Mouse (Mus musculus) cerebellum, adult 9-11 months (tissue): Measurements from ENCODE around the gene Wscd1.

ENCODE experiments used
- DNase-seq: peaks from one replicate; pipeline ENCODE4 v3.0.0; 2022

The Wscd1 gene

DNA sequence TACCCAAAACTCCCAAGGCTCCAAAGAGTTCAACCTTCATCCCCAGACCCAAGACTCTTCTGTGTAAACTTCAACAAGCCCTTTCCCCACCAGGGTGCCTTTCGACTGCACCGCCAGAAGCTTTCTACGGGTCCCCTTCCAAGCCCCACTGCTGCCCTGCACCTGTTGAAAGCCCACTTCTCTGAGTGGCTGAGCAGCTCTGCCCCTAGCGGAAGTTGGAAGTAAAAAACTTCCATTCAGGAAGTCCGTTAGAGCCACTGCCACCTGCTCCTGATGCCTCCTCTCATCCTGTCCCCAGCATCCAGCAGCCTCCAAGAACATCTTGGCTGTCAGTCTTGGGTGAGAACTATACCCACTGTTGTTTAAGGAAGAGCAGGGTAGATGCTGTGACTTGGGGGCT lies at the start of gene Wscd1:
TSS of gene Wscd1 (plus strand) at position 250 of the 400 bp plus-strand sequence.
- DNase-seq, result peak; percentile 68

DNA sequence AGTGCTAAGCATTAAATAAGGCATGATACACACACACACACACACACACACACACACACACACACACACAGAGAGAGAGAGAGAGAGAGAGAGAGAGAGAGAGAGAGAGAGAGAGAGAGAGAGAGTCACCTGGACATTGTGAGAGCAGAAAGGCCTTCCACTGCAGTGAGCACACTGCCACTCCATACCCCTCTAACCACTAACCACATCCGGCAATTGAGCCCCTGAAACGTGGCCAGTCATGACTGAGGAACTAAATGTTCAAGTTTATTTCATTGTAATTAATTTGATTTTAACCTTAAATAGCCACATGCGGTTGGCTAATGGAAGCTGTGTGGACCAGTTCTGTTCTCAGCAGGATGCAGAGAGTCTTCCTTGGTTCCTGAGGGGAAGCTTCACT lies 21.7 kb upstream of the Wscd1 start:
- DNase-seq, result no peak

DNA sequence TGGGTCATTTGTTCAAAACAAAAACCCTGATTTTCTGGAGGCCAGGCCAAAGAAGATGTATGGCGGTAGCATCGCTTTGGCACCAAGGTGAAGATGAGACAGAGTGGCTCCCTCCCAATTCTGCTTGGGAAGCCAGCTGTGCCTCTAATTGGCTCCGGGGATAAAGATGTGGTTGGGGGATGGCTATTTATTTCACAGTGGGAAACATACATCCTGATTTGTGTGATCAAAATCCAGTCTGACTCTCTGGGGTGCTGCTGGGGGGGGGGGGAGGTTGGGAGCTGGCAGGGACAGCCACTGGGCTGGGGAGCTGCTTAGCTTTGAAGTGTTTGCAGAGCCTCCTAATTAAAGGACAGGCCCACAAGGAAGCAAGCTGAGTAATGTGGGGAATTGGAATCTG lies 20.4 kb upstream of the Wscd1 start:
- no peak for DNase-seq

DNA sequence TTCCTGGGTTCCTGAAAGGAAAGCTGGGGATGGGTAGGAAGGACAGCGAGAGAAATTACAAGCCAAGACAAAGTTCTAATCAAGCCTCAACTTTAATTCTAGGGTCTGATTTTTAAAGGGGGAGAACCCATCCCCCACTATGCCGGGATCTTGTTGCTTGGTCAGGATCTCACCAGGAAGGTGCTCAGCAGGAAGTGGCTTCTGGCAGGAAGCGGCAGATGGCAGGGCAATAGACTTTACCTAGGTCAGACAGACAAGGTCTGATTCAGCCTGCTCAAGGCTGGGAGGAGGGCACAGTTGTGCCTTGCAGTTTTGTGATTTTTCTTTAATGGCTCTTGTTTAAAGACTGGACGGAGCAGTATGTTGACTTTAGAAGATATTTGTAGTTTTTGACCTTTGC lies 15.9 kb upstream of the Wscd1 start:
- no peak for DNase-seq

DNA sequence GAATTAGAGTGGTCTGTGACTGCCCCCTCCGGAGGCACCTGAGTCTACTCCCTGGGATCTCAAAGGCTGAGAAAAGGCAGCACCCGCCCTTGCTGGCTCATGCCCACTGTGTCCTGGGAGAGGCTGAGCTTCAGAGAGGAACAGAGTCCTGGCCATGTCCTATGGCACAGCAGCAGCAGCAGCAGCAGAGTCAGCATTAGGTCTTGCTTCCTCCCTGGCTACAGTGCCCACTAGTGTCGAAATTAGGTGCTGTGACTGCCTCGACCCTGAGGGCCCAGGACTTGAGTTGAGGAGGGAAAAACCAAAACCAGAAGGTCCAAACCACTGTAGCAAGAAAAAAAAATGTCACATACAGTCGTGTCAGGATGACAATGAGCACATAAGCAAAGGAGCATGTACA lies 12.6 kb upstream of the Wscd1 start:
- DNase-seq, result no peak

DNA sequence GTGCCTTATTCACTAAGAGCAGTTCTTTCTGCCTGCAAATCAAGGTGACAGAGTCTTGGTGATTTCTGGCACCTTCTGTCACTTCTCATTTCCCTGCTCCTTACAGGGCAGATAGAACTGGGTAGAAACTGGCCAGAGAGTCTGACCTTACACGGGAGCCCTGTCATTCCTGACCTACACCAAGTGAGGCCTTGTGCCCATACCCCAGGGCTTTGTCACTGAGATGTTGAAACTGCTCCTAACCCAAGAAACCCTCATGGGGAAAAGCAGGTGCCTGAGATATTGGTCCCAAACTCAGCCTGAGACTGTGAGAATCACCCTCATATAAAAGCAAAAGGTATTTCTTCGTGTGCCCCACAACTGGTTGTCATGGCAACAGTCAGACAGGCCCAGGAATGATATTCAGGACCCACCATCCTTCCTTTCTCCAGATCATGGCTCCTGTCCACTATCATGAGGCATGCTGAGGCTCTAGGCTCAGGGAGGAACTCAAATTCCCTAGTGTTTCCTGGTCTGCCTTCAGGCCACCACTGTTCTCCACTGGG lies 11.1 kb upstream of the Wscd1 start:
- DNase-seq, result no peak

DNA sequence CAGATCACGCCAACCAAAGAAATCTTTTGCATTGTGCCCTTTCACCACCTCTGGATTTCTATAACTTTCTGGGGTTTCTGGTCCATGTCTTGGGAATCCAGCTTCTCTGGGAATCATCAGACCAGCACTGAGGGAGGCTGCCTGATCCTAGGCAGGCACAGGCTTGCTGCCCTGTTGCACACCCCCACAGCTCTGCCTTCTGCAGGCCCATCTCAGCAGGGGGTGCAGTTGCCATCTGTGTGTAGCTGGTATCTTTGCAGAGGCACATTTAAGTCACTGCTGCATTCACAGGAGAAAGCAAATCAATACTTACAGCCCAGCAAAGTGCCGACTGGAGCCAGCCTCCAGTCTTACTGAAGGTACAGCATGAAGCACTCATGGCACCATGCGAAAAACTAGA lies 3.8 kb upstream of the Wscd1 start:
- peak; percentile 52 for DNase-seq

DNA sequence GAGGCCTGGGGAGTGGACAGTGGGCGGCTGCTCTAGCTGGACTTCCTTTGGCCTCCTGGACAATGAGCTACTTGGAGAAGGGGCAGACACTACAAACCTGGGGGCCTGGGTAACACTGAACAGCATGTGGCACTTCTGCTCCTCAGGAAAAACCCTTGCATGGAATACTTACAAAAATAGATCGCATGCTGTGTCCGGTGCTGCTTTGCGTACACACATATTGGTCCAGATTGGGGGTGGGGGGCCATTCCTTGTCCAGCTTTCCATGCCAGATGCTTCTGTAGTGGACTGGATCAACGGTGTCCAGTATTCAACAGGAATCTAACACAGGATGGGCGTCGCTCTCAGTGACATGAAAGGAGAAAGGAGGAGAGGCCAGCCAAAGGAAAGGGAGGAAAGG lies 2.0 kb upstream of the Wscd1 start:
- no peak for DNase-seq

DNA sequence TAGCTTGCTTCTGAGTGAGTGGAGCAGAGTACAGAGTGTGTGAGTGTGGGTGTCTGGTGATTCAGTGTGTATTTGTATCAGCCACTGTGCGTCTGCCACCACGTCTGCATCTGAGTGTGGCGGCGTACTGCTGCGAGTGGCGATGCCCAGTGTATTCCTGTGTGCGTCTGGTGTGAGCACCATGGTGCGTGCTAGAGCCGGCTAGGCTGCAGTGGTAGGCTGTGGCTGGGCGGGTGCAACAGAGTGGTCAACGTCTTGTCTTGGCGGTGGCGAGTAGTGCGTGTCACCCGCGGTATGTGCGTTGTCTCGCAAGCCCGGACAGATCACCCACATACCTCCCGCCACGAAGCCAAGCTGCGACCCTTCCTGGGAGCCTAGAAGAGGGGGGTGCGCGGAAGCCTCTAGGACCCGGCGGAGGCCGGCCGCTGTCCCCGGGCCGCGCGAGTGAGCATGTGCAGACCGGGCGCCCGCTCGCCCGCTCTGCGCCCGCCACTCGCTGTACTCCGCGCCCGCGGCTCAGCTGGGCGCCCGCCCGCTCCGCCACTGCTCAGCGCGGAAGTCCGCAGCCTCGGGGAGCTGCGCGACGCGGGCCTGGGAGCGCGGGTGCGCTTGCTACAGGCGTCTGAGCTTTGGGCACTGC lies 934 bp downstream of the Wscd1 start:
- peak; percentile 81 for DNase-seq

DNA sequence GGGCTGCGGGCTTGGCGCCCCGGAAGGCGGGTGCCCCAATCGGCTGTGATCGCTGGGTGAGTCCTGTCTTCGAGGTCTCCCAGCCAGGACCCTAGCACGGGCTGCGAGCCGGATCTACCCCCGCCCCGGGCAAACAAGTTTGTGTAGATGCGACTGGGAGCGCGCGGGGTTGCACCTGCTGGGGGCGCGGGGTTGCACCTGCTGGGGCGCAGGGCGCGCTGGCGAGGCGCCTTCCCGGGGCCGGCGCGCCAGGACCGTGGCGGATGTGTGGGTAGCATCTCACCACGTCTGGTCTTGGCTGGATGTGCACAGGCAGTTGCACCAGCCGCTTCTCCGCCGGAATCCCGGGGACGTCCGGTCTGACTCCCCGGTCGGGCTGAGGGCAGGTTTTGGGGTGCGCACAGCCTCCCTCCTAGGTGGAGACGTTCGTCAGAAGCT lies 1.5 kb downstream of the Wscd1 start:
- no peak for DNase-seq

DNA sequence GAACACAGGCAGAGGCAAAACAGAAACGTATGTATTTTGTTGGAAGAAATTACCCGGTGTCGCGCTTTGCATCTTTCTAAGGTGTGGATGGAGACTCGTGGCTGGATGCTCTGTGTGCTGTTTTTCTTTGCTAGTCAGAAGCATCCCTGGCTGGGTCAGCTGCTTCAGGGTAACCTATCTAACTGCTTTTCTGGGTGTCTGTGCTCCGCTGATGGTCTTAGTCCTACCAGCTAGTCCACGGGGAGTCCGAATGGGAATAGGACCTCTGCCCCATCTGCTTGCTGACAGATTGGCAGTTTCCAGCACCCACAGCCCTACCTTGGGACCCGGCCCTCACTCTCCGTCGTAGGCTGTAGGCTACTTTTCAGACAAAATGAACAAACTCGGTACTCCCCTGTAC lies 2.0 kb downstream of the Wscd1 start:
- DNase-seq, result peak; percentile 45

DNA sequence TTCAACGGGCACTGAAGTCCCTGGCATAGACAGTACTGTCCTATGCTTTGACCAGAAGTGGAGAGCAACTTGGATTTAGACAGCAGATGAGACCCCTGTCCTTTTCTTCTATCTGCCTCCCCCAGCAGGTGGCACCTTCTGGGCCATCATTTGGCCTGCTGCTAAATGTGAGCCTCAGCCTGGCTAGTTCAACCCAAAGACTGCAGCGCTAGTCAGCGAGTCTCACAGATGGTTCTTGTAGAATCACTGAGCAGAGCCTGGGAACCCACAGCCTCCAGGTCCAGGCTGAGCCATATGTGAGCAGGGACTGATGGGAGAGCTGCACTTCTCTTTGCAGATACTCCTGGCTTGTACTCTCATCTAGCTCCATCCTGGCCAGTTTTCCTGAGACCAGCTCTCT lies 2.9 kb downstream of the Wscd1 start:
- DNase-seq, result peak; percentile 71

DNA sequence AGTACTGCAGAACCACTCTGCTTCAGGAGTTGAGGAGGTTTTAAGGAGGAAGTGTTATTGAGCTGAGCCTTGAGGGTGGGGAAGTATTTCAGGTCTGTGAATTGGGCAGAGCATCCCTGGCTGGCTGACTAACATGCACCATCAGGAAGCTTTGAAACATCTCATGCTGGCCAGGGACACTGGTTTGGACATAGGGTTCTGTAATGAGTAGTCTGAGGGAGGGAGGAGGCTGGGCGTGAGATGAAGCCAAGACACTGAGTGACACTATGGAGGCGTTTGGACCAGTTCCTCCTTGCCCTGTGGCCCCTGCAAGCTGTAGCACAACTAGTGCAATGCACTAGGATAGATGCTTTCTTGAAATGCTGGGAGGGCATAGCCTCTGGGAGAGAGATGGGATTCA lies 5.4 kb downstream of the Wscd1 start:
- DNase-seq, result peak; percentile 62

DNA sequence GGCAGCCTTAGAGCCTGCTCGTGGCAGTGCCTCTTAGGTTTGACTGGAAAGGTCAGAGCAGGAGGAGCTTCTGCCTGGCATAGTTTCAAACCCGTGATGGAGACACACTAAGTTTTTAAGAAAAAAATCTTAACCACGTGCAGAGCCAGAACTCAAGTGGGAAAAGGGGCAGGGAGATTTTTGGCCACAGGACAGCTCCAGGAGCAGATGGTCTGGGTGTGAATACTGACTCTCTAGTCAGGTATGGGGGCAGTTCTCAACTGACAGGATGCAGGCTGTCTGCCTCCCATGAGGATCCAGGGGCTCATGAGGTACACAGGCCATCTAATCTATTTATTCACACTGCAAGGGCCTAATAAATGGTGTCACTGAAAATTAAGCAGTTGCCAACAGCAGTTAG lies 6.6 kb downstream of the Wscd1 start:
- DNase-seq, result peak; percentile 53

DNA sequence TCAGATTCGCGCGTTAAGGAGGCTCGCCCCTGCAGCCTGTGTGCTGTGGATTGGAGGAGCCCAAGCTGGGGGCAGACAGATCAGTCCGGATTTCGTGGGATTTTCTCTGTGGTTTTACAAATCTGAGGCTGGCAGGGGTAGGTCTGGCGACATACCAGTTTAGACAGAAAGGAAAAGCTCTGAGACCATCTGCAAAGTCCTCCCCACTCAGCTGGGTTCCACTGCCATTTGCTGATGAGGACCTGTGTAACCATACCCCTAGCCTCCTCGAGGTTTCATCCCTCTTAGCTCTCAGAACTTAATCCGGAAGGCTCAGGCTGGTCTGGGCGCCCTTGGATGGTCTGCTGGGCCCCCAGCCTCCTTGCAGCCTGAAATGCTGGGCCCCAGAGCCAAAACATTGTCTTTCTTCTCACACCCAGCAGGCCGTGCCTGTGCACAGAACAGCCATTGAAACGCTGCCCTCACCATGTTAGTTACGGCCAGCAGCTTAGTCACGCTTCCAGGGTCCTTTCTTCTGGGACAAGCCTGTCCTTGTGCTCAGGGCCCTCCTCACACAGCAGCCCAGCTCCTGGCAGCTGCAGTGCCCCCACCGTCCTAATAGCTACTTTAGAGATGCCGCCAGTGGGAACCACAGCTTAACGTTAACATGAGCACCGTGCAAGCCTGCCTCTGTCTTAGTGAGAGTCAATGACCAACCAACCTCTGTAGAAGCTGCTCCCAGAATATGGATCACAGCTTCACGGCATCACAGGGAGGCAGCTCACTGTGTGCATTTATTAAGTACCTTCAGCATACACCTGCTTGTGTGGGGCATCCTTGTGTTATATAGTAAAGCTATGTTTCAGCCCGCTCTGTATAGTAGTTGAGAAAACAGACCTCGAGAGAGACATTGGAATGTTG lies 8.7 kb downstream of the Wscd1 start:
- DNase-seq, result peak; percentile 73

DNA sequence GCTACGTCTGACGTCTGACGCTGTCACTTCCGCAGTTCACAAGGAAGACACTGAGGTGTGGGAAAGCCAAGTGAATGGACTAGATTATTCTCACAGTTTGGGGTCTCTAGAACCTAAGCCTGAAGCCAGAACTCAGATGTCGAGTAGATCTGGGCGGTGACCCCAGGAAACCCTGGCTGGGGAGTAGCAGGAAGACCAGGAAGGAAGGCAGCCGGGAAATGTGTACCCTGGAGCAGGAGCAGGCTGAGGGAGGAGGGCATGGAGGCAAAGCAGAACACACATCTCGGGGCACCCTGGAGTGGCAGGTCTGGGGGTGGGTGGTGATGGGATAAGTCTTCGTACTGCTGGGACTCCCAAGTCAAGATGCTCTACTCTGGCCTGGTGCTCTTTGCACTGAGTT lies 11.3 kb downstream of the Wscd1 start:
- no peak for DNase-seq

DNA sequence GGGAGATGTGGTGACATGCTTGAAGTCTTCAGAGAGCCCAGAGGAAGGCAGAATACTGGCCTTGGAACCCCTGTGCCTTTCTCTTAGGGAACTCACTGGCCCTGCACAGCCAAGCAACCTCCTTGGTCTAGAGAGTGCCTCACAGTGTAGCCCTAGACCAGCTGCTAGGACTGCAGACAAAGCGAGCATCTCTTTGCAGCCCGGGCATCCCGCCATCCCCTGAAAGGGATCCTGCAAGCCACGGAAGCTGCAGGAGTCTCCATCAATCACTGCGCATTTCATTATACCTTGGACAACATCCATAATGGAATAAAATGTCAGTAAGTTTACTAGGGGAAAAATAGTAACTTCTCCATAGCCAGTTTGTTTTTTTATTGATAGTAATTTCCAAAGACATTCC lies 13.4 kb downstream of the Wscd1 start:
- no peak for DNase-seq

DNA sequence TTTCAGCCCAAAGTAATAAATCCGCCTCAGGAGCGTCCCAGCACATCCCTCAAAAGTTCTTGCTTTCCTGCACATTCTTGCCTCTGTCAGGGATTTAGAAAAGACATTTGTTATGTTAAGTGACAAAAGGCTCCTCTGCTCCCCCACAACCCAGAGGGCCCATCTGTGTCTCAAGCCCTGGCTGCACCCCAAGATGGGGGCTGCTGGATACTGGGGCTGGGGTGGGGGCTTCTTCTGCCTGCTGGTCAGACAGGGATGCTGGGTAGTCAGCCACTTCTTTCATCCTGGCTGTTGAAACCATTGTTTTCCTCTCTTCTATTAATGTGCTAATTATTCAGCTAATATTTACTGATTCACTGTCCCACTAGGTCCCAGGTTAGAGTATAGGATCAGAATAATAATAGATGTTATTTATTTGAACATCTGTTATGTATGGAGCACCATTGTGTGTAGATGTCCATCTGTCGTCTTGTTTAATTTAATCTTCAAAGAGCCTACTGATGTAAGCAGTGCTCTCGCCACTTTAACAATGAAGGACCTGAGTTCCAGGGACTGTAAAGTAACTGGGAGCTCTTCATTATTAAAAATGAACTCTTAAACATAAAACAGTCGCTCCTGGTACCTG lies 14.0 kb downstream of the Wscd1 start:
- DNase-seq, result no peak

DNA sequence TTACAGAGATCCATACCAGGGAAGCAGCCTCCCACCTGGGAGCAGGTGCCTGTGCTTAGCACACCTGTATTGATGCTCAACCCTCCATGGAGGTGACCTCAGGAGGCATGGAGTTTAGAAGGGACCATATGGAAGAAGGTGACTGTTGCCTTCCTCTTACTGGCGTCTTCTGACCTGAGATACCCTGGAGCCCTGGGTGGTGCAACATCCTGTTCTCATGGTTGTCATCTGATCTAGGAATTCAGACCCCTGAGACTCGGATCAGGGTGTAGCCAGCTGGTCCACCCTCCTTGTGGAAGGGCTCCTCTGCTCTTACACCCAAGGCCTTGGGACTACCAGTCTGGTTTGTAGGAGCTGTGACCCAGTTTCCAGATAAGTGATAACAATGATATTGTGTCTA lies 15.0 kb downstream of the Wscd1 start:
- DNase-seq, result no peak

DNA sequence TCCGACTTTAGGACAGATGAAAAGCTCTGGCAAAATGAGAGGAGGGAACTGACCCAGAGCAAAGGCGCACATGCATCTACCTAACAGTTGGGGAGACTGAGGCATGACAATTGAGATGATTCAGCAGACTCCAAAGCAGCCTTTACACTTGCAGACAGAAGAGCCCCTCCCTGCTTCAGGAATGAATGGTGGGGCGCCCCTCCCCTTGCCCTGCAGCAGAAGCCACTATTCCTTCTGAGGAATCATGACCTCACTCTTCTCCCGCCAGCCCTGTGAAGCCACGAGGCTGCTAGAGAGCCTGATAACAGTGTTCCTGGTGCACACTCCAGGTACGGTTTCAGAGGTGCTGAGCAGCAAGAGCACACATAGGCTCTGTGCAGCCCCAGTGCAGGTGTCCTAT lies 15.6 kb downstream of the Wscd1 start:
- no peak for DNase-seq

DNA sequence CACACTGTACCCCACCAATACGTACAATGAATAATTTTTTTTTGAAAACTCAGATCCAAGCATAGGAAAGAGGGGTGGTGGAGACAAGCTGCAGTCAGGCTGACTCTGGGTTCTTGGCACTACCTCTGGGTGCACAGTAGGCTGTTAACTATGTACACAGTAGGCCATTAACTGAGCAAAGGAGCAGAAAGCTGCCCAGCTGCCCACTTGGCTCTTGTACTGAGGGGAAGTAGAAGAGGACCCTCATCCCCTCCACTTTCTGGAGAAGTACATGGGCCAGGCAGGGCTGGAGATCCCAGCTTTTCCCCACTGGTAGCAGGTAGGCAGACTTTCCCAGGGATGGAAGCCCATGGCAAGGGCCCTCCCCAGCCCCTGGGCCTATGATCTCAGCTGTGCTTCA lies 16.7 kb downstream of the Wscd1 start:
- no peak for DNase-seq

DNA sequence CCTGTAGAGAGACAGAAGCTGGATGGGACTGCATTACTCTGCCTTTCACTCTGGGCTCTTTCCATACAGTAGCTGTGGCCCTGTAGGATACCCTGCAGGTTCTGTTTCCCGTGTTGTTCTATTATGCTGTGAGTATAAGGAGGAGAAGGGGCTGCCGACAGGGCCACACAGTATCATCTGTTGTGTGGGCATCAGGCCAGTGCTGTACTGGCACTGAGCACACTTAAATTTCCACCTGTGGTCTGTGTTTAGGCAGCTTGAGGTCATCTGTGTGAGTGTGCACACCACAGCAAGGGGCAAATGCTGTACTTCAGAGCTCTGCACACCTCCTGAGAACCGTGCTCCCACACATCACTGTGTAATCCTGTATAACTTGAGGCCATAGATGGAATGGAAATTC lies 18.0 kb downstream of the Wscd1 start:
- DNase-seq, result peak; percentile 51

DNA sequence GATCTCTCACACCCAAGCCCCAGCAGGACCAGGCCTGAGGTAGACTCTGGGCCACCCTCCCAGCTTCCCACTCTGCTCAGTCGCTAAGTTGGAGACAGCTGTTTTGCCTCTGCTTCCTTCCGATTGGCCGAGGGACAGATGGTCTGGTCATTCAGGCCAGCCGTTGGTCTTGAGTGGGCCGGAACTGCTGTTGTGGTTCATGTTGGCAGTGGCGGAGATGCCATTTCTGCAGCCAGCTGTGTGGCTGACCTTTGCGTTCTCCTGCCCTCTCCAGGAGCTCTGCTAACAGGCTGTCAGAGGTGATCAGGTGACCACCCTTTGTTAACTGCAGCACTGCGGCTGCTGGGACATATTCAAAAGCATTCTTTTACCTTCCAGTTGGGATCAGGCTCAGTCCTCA lies 20.0 kb downstream of the Wscd1 start:
- no peak for DNase-seq

DNA sequence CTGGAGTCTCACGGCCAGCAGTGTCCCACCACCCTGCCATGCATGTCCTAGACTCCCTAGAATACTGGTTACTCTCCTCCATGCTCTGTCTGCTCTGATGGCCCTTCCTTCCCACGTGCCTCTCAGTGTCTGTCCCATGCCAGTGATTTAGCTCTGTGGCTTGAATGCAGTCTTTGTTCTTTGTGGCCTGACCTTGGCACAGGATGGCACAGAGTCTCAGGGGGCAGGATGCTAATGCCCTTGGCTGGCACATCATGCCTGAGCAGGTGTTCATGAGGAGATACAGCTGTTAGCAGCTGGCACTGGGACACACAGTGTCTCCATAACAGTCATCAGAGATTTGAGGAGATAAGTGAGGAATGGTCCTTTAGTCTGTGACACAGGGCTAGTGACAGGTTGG lies 20.8 kb downstream of the Wscd1 start:
- DNase-seq, result no peak
